Mouse (Mus musculus): Measurements from ENCODE around the gene Dkc1.

Dkc1 gene

GRCm38 (mm10) chrX:75143124-75143555 is 47.5 kb downstream of the Dkc1 start:
- peak; percentile 11 for DNase-seq (ENCODE audit: low spot score)

- DNase-seq (ENCODE audit: low spot score): no peak
Observed at GRCm38 (mm10) chrX:75148414-75148813, 52.8 kb downstream of the Dkc1 start.

GRCm38 (mm10) chrX:75150304-75150703 is 54.6 kb downstream of the Dkc1 start:
- DNase-seq (ENCODE audit: low spot score): no peak

- no peak for DNase-seq (ENCODE audit: low spot score)
Observed at GRCm38 (mm10) chrX:75152249-75152648, 56.6 kb downstream of the Dkc1 start.

- peak; percentile 11 for DNase-seq (ENCODE audit: low spot score)
Observed at GRCm38 (mm10) chrX:75155576-75156243, 60.1 kb downstream of the Dkc1 start.
